Mouse (Mus musculus) hindbrain, embryonic 13.5 days (tissue): ENCODE results near the gene Tcirg1. TPM values are rescaled to one million over a fixed set of nuclear protein-coding genes. Genes with fewer than 3 reads are reported as not detected.

ENCODE experiments used
- ATAC-seq: fragments of 200-750 bp; cut with Nextera tagmentation; 2 replicates; pipeline ENCODE4 v1.8.0; 2017; ENCODE audit warnings: moderate TSS enrichment; ENCODE audit not compliant: low FRiP score
- H3K27ac ChIP-seq: fragments of 300-500 bp; sonication (generic); 2 replicates; pipeline ENCODE4 v1.5.1; 2015; ENCODE audit warnings: inconsistent platforms, mild to moderate bottlenecking, moderate library complexity
- H3K27me3 ChIP-seq: fragments of 300-500 bp; sonication (generic); 2 replicates; pipeline ENCODE4 v1.6.1; 2015; ENCODE audit warnings: mild to moderate bottlenecking, inconsistent platforms
- H3K36me3 ChIP-seq: fragments of 300-500 bp; sonication (generic); 2 replicates; pipeline ENCODE4 v1.6.1; 2015; ENCODE audit warnings: mild to moderate bottlenecking, inconsistent platforms
- H3K4me1 ChIP-seq: fragments of 300-500 bp; sonication (generic); replicated peaks from 2 replicates; pipeline ENCODE4 v1.6.1; 2015; ENCODE audit warnings: inconsistent platforms
- H3K4me2 ChIP-seq: fragments of 300-500 bp; sonication (generic); 2 replicates; pipeline ENCODE4 v1.6.1; 2015; ENCODE audit warnings: inconsistent platforms, mild to moderate bottlenecking, moderate library complexity
- H3K4me3 ChIP-seq: fragments of 300-500 bp; sonication (generic); 2 replicates; pipeline ENCODE4 v1.5.1; 2015; ENCODE audit warnings: mild to moderate bottlenecking, inconsistent platforms
- H3K9ac ChIP-seq: fragments of 300-500 bp; sonication (generic); 2 replicates; pipeline ENCODE4 v1.6.1; 2015; ENCODE audit warnings: mild to moderate bottlenecking, inconsistent platforms
- H3K9me3 ChIP-seq: fragments of 300-500 bp; sonication (generic); 2 replicates; pipeline ENCODE4 v1.6.1; 2016; ENCODE audit warnings: inconsistent platforms
- WGBS: fragments of 180-500 bp; shearing (Covaris S2); methylation state at CpG from one replicate; pipeline ENCODE4 v1.1.7; 2015; 5-methylcytosine and 5-hydroxymethylcytosine counted together
- polyA plus RNA-seq: library from polyadenylated mRNA; unstranded; fragments of >200 nt; fragmentation: Nextera tagmentation; extraction: Ambion mirVana; gene quantifications from 2 replicates; pipeline ENCODE4 v1.2.1, GENCODE M21; 2015

The Tcirg1 gene
- polyA plus RNA-seq, 1 experiment from 2014 or later, result 15.0 TPM

GRCm38 (mm10) chr19:3935896-3936850 is 29.2 kb upstream of the Tcirg1 start:
- Histone ChIP-seq H3K9me3 (no peaks in the 10 kb centered on the region), H3K9ac (peak overlapping the region; percentile 61), H3K27me3 (peaks cover 28% of the 10 kb centered on the region), H3K4me2 (peak overlapping the region; percentile 70), H3K4me1 (peaks cover 18% of the 10 kb centered on the region), H3K27ac (no peak overlapping the region), H3K36me3 (no peaks in the 10 kb centered on the region), H3K4me3 (peak overlapping the region; percentile 42)
- WGBS, result 8% methylated on average over 22 of the region's 22 CpGs
- ATAC-seq, result peak; percentile 32; the same call in 1 of the 2 replicates

DNA sequence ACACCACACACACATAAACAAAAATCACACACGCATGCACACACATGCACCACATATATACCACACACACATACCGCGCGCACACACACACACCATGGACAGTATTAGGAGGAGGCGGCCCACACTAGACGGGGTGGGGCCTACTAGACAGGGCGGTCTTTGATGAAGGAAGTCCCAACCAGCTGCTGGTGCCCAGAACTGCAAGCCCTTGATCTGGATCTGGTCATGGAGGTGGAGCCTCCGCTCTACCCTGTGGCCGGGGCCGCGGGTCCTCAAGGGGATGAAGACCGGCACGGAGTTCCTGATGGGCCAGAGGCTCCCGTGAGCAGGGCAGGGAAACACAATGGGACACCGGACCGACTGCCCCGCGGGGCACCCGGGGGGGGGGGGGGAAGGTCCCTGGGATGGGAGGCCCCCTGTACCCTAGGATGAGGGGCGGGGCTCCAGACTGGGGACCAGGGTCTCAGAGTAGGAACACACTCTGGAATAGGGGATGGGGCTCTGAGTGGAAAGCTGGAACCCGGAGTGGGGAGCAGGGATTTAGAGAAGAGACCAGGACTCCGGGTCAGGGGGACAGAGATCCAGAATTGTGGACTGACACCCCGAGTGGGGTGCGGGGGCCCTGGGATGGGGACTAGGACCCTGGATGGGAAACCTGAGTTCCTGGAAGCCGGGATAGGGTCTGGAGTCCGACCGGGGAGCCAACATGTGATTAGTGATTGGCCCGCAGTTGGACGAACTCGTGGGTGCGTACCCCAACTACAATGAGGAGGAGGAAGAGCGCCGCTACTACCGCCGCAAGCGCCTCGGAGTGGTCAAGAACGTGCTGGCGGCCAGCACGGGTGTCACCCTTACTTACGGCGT is 28.3 kb upstream of the Tcirg1 start, which contains the start of gene Unc93b1:
TSS of gene Unc93b1 (plus strand) at position 155 of the 864 bp plus-strand sequence.
- H3K4me3 ChIP-seq, result peak within 1 kb of the TSS; percentile 42
- peak within 1 kb of the TSS; percentile 70 for H3K4me2 ChIP-seq
- H3K4me1 ChIP-seq, result peaks cover 26% of the 10 kb centered on the region
- no peak within 1 kb of the TSS for H3K27ac ChIP-seq
- no peaks in the 10 kb centered on the region for H3K9me3 ChIP-seq
- H3K27me3 ChIP-seq, result peaks cover 28% of the 10 kb centered on the region
- WGBS, result 7% methylated on average over 42 of the region's 42 CpGs
- peak within 1 kb of the TSS; percentile 61 for H3K9ac ChIP-seq
- ATAC-seq, result peak; percentile 43
- H3K36me3 ChIP-seq, result no peaks in the 10 kb centered on the region

DNA sequence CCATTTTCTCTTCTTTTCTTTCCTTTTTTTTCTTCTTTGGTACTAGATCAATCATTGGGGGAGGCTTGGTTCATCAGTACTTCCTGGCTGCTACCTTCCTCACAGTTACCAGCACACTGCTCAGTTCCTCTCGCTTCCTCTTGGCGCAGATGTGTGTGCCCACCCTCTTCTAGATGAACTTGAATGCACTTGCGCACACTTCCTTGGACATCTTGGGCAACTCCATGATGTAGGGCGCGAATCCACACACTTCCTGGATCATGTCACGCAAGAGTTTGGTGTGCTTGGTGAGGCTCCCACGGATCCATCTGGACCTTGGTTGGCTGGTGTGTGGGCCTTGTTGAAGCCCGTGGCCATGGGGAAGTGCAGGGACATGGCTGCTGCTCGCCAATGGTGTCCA is 24.8 kb upstream of the Tcirg1 start:
- H3K27ac ChIP-seq, result no peak overlapping the region
- no peak overlapping the region for H3K9ac ChIP-seq
- WGBS, result 88% methylated on average over 9 of the region's 9 CpGs
- H3K36me3 ChIP-seq, result no peaks in the 10 kb centered on the region
- no peak overlapping the region for H3K4me2 ChIP-seq
- no peak overlapping the region for H3K4me3 ChIP-seq
- peaks cover 44% of the 10 kb centered on the region for H3K4me1 ChIP-seq
- no peak for ATAC-seq
- peaks cover 22% of the 10 kb centered on the region for H3K27me3 ChIP-seq
- H3K9me3 ChIP-seq, result no peaks in the 10 kb centered on the region

DNA sequence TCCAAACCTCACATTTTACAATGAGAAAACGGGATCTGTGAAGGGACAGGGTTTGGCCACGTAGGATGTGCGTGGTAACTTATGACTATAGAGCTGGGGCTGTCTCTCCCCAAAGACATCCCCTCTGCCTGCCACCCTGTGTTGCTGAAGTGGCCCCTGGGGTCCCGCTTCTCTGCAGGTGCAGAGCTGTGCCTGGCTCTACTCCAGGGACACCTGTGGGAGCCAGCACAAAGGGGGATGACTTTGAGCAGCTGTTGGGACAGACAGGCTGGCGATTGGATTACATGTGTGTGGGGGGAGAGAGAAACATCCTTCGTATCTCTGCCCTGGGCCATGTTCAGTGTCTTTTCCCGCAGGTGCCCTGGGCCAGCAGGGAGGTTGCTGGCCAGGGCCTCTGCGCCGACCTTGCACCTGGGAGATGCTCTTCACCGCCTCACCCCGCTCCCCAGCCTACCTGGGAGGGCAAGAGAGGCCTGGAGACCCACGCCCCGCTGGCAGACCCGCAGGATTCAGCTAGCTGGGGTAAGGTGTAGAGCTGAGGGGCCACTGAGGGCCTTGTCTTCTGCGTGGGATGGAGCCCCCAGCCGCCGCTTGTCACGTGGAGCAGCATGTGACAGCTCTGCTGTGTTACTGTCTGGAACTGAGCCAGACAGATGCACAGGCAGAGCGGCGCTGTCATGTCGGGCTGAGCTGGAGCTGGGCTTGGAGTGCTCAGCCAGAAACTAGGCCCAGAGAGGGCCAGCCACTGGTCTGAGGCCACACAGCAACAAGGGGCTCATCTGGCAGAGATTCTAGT is 23.5 kb upstream of the Tcirg1 start:
- Histone ChIP-seq H3K4me3 (no peak overlapping the region), H3K4me2 (no peak overlapping the region), H3K27ac (peak overlapping the region; percentile 72), H3K4me1 (peaks cover 33% of the 10 kb centered on the region), H3K9ac (peak overlapping the region; percentile 24; the same call in 1 of the 2 replicates), H3K9me3 (no peaks in the 10 kb centered on the region), H3K36me3 (no peaks in the 10 kb centered on the region), H3K27me3 (peaks cover 10% of the 10 kb centered on the region)
- no peak for ATAC-seq
- 73% methylated on average over 21 of the region's 21 CpGs for WGBS

DNA sequence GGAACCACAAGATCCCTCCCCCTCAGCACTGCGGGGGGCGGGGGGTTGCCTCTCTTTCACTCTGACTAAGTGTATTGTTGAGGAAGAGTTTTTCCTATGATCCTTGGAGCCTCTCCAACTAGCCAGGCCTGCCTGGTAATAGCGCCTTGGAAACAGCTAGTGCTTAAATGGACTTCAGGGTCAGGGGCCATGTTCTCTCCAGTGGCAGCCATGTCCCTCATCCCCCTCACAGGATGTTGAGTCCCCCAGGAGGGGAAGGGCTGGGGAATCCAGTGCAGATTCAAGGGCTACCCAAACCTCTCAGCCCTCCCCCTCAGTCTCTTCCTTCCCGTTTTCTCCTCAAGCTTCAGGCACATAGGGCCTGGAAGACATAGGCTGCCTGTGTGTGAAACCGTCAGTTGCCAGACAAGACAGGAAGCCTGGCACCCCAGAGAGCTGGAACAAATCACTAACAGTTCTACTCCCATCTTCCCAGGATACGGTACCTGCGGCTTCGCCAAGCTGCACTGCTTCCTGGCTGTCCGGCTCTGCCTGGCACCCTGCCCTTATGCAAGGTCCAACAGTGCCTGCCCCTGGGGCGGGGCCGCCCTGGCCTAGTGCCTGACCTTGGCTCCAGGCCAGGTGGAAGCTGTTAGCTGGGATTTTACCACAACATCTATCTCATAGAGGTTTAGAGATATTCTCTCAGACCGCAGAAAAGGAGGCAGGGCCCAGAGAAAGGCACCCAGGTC is 22.4 kb upstream of the Tcirg1 start, which contains the start of gene Aldh3b1:
TSS of gene Aldh3b1 (minus strand) at position 598 of the 731 bp plus-strand sequence.
- no peaks in the 10 kb centered on the region for H3K9me3 ChIP-seq
- no peak within 1 kb of the TSS for H3K4me2 ChIP-seq

GRCm38 (mm10) chr19:3928779-3929178 is 21.8 kb upstream of the Tcirg1 start:
- 71% methylated on average over 4 of the region's 4 CpGs for WGBS

More for the DNA sequence above, 22.4 kb upstream of the Tcirg1 start, which contains the start of gene Aldh3b1:
- Histone ChIP-seq H3K36me3 (no peaks in the 10 kb centered on the region), H3K4me1 (peaks cover 28% of the 10 kb centered on the region), H3K4me3 (no peak within 1 kb of the TSS), H3K9ac (peak within 1 kb of the TSS; percentile 24; the same call in 1 of the 2 replicates), H3K27me3 (no peaks in the 10 kb centered on the region), H3K27ac (peak within 1 kb of the TSS; percentile 72)
- ATAC-seq, result peak; percentile 75
- WGBS, result 59% methylated on average over 12 of the region's 12 CpGs

GRCm38 (mm10) chr19:3927989-3928388 is 21.1 kb upstream of the Tcirg1 start:
- Histone ChIP-seq H3K9ac (no peak overlapping the region), H3K27ac (no peak overlapping the region), H3K4me2 (no peak overlapping the region), H3K27me3 (no peaks in the 10 kb centered on the region), H3K4me1 (peaks cover 28% of the 10 kb centered on the region), H3K9me3 (no peaks in the 10 kb centered on the region), H3K4me3 (no peak overlapping the region), H3K36me3 (no peaks in the 10 kb centered on the region)
- no peak for ATAC-seq
- WGBS, result 79% methylated on average over 4 of the region's 4 CpGs

More at GRCm38 (mm10) chr19:3928779-3929178, 21.8 kb upstream of the Tcirg1 start:
- Histone ChIP-seq H3K9ac (no peak overlapping the region), H3K4me3 (no peak overlapping the region), H3K4me1 (peaks cover 28% of the 10 kb centered on the region), H3K27ac (peak overlapping the region; percentile 72), H3K36me3 (no peaks in the 10 kb centered on the region), H3K4me2 (no peak overlapping the region), H3K9me3 (no peaks in the 10 kb centered on the region), H3K27me3 (no peaks in the 10 kb centered on the region)
- ATAC-seq, result no peak

DNA sequence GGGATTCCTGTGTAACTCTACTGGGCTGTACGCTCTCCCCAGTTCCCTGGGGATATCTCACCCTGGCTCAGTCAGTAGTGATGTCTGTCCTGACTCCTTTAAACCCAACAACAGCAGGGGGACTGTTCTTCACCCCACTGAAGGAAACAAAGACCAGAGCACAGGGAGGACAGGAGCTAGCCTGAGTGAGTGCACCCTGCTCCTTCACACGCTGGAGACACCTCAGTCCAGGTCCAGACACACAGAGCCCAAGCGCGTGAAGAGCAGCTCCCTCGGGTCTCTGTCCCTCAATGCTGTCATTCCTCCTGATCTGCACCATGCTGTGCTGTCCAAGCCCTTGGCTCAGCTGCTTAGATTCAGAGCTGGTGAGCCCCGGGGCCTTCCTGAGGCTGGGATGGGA is 19.8 kb upstream of the Tcirg1 start:
- Histone ChIP-seq H3K9ac (no peak overlapping the region), H3K4me1 (peaks cover 28% of the 10 kb centered on the region), H3K27ac (no peak overlapping the region), H3K4me3 (no peak overlapping the region), H3K4me2 (no peak overlapping the region), H3K36me3 (no peaks in the 10 kb centered on the region), H3K27me3 (no peaks in the 10 kb centered on the region), H3K9me3 (no peaks in the 10 kb centered on the region)
- 66% methylated on average over 6 of the region's 6 CpGs for WGBS
- no peak for ATAC-seq

DNA sequence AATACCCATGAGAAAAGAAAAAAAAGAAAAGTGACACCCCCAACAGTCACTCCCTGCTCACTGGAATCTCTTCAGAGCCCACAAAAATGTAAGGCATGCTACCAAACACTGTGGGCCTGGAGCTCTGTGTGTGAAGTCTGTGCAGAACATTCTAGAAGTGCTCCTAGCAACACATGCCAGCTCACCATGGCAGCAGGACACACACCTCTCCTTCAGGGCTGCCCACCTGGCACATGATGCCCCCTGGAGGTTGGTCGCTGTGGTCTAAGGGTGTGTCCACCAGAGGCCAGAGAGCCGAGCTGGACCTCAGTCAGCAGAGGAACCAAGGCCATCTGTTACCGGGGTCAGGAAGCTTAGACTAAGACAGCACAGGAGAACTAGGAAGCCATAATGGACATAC is 19.3 kb upstream of the Tcirg1 start:
- ATAC-seq, result no peak
- 74% methylated on average over 3 of the region's 3 CpGs for WGBS
- no peak overlapping the region for H3K27ac ChIP-seq

DNA sequence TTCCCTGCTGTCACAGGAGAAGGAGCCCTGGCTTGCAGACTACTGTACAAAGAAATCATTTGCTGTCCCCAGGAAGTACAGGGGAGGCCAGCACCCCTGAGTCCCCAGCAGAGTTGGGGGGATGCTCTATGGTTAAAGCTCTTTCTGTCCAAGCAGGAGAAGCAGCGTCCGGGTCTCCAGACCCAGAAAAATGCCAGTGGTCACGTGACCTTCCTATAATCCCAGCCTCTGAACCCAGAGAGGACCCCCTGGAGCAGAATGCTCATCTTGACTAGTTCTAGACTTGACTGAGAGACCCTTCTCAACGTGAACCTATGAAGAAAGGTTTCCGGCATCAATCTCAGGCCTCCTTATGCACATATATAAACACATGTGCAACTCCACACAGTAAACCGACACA is 18.9 kb upstream of the Tcirg1 start:
- no peak overlapping the region for H3K27ac ChIP-seq
- no peak overlapping the region for H3K4me2 ChIP-seq
- H3K4me1 ChIP-seq, result peaks cover 25% of the 10 kb centered on the region
- no peak for ATAC-seq
- 86% methylated on average over 6 of the region's 6 CpGs for WGBS
- no peaks in the 10 kb centered on the region for H3K36me3 ChIP-seq
- no peak overlapping the region for H3K9ac ChIP-seq
- H3K4me3 ChIP-seq, result no peak overlapping the region
- H3K27me3 ChIP-seq, result no peaks in the 10 kb centered on the region
- no peaks in the 10 kb centered on the region for H3K9me3 ChIP-seq

More for the DNA sequence above, 19.3 kb upstream of the Tcirg1 start:
- peaks cover 28% of the 10 kb centered on the region for H3K4me1 ChIP-seq
- H3K9ac ChIP-seq, result no peak overlapping the region
- H3K27me3 ChIP-seq, result no peaks in the 10 kb centered on the region
- no peaks in the 10 kb centered on the region for H3K9me3 ChIP-seq
- no peak overlapping the region for H3K4me2 ChIP-seq
- no peak overlapping the region for H3K4me3 ChIP-seq
- no peaks in the 10 kb centered on the region for H3K36me3 ChIP-seq

DNA sequence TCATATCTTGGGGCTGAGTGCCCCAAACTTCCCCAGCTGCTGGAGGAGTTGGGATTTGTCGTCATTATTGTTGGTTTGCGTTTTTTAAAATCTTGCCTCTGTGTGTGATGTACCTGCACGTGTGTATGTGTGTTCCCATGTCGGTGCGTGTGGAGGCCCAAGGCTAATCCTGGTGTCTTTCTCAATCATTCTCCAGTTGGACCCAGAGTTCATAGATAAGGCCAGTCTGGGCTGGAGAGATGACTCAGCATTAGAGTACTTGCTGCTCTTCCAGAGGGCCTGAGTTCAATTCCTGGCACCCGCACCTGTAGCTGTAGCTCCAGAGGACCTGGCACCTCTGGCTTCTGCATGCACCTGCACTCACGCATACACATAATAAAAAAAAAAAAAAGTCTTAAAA is 17.9 kb upstream of the Tcirg1 start:
- ATAC-seq, result no peak

More for the DNA sequence above, 17.9 kb upstream of the Tcirg1 start:
- Histone ChIP-seq H3K27me3 (no peaks in the 10 kb centered on the region), H3K27ac (no peak overlapping the region), H3K9ac (no peak overlapping the region), H3K4me3 (no peak overlapping the region), H3K36me3 (no peaks in the 10 kb centered on the region), H3K4me2 (no peak overlapping the region), H3K4me1 (peaks cover 16% of the 10 kb centered on the region), H3K9me3 (no peaks in the 10 kb centered on the region)
- 92% methylated on average over 7 of the region's 7 CpGs for WGBS
